Mouse (Mus musculus): ENCODE measurements around the gene Olfr545. TPM values are rescaled to one million over a fixed set of nuclear protein-coding genes. Genes with fewer than 3 reads are reported as not detected.

Olfr545 gene
- not detected in 2 replicates for polyA plus RNA-seq (2014; fragmentation: Nextera tagmentation; extraction: Ambion mirVana)

GRCm38 (mm10) chr7:102499473-102499872 lies at the start of gene Olfr545:
TSS of gene Olfr545 (minus strand) at chr7:102499573.
- Histone ChIP-seq H3K4me1 (ENCODE audit: control insufficient read depth, insufficient read depth, low read length) (no peaks in the 10 kb centered on the region), H3K36me3 (ENCODE audit: control insufficient read depth, insufficient read depth, low read length) (no peaks in the 10 kb centered on the region), H3K4me2 (replicated peaks; ENCODE audit: low read depth, low read length) (no peak within 1 kb of the TSS), H3K4me3 (ENCODE audit: low read length) (no peak within 1 kb of the TSS), H3K9me3 (ENCODE audit: control insufficient read depth, low read length) (no peaks in the 10 kb centered on the region), H3K27me3 (ENCODE audit: control insufficient read depth, insufficient read depth, low read length) (no peaks in the 10 kb centered on the region), H3K9ac (ENCODE audit: low read depth, low read length) (no peak within 1 kb of the TSS), H3K27ac (ENCODE audit: low read depth, low read length) (no peak within 1 kb of the TSS)
- WGBS: 61% methylated on average over 3 of the region's 3 CpGs
- no peak for ATAC-seq (ENCODE audit: low FRiP score, low TSS enrichment)

- Histone ChIP-seq H3K9me3 (ENCODE audit: control insufficient read depth, low read length) (no peaks in the 10 kb centered on the region), H3K4me1 (ENCODE audit: control insufficient read depth, insufficient read depth, low read length) (no peaks in the 10 kb centered on the region), H3K4me2 (replicated peaks; ENCODE audit: low read depth, low read length) (no peak overlapping the region), H3K9ac (ENCODE audit: low read depth, low read length) (no peak overlapping the region), H3K27ac (ENCODE audit: low read depth, low read length) (no peak overlapping the region), H3K4me3 (ENCODE audit: low read length) (no peak overlapping the region), H3K36me3 (ENCODE audit: control insufficient read depth, insufficient read depth, low read length) (no peaks in the 10 kb centered on the region), H3K27me3 (ENCODE audit: control insufficient read depth, insufficient read depth, low read length) (no peaks in the 10 kb centered on the region)
- WGBS: 60% methylated on average over 3 of the region's 3 CpGs
- no peak for ATAC-seq (ENCODE audit: low FRiP score, low TSS enrichment)
Observed at GRCm38 (mm10) chr7:102541251-102541650, 41.9 kb upstream of the Olfr545 start.

GRCm38 (mm10) chr7:102540596-102540995 lies 41.2 kb upstream of the Olfr545 start, which contains the start of gene Olfr548-ps1:
TSS of gene Olfr548-ps1 (plus strand) at chr7:102540896.
- no peak within 1 kb of the TSS for H3K9ac ChIP-seq (ENCODE audit: low read depth, low read length)
- H3K4me2 ChIP-seq (replicated peaks; ENCODE audit: low read depth, low read length): no peak within 1 kb of the TSS
- no peaks in the 10 kb centered on the region for H3K36me3 ChIP-seq (ENCODE audit: control insufficient read depth, insufficient read depth, low read length)
- H3K4me1 ChIP-seq (ENCODE audit: control insufficient read depth, insufficient read depth, low read length): no peaks in the 10 kb centered on the region
- H3K27me3 ChIP-seq (ENCODE audit: control insufficient read depth, insufficient read depth, low read length): no peaks in the 10 kb centered on the region
- no peak within 1 kb of the TSS for H3K4me3 ChIP-seq (ENCODE audit: low read length)
- no peak for ATAC-seq (ENCODE audit: low FRiP score, low TSS enrichment)
- WGBS: 83% methylated on average over 2 of the region's 2 CpGs
- H3K9me3 ChIP-seq (ENCODE audit: control insufficient read depth, low read length): no peaks in the 10 kb centered on the region
- no peak within 1 kb of the TSS for H3K27ac ChIP-seq (ENCODE audit: low read depth, low read length)

GRCm38 (mm10) chr7:102534449-102534848 lies 35.1 kb upstream of the Olfr545 start, which contains the start of gene Olfr547:
TSS of gene Olfr547 (plus strand) at chr7:102534749.
- no peak within 1 kb of the TSS for H3K4me2 ChIP-seq (replicated peaks; ENCODE audit: low read depth, low read length)
- H3K9ac ChIP-seq (ENCODE audit: low read depth, low read length): no peak within 1 kb of the TSS
- H3K36me3 ChIP-seq (ENCODE audit: control insufficient read depth, insufficient read depth, low read length): no peaks in the 10 kb centered on the region
- no peak within 1 kb of the TSS for H3K27ac ChIP-seq (ENCODE audit: low read depth, low read length)
- no peak within 1 kb of the TSS for H3K4me3 ChIP-seq (ENCODE audit: low read length)
- 81% methylated on average over 1 of the region's 1 CpGs for WGBS
- no peak for ATAC-seq (ENCODE audit: low FRiP score, low TSS enrichment)
- H3K4me1 ChIP-seq (ENCODE audit: control insufficient read depth, insufficient read depth, low read length): no peaks in the 10 kb centered on the region
- no peaks in the 10 kb centered on the region for H3K27me3 ChIP-seq (ENCODE audit: control insufficient read depth, insufficient read depth, low read length)
- no peaks in the 10 kb centered on the region for H3K9me3 ChIP-seq (ENCODE audit: control insufficient read depth, low read length)

- Histone ChIP-seq H3K4me1 (ENCODE audit: control insufficient read depth, insufficient read depth, low read length) (no peaks in the 10 kb centered on the region), H3K9me3 (ENCODE audit: control insufficient read depth, low read length) (no peaks in the 10 kb centered on the region), H3K36me3 (ENCODE audit: control insufficient read depth, insufficient read depth, low read length) (no peaks in the 10 kb centered on the region), H3K27ac (ENCODE audit: low read depth, low read length) (no peak overlapping the region), H3K9ac (ENCODE audit: low read depth, low read length) (no peak overlapping the region), H3K27me3 (ENCODE audit: control insufficient read depth, insufficient read depth, low read length) (no peaks in the 10 kb centered on the region), H3K4me2 (replicated peaks; ENCODE audit: low read depth, low read length) (no peak overlapping the region), H3K4me3 (ENCODE audit: low read length) (no peak overlapping the region)
- no peak for ATAC-seq (ENCODE audit: low FRiP score, low TSS enrichment)
- 84% methylated on average over 1 of the region's 1 CpGs for WGBS
Observed at GRCm38 (mm10) chr7:102529052-102529451, 29.7 kb upstream of the Olfr545 start.

- H3K4me1 ChIP-seq (ENCODE audit: control insufficient read depth, insufficient read depth, low read length): no peaks in the 10 kb centered on the region
- no peaks in the 10 kb centered on the region for H3K9me3 ChIP-seq (ENCODE audit: control insufficient read depth, low read length)
- no peak for ATAC-seq (ENCODE audit: low FRiP score, low TSS enrichment)
- no peak overlapping the region for H3K4me3 ChIP-seq (ENCODE audit: low read length)
- H3K27me3 ChIP-seq (ENCODE audit: control insufficient read depth, insufficient read depth, low read length): no peaks in the 10 kb centered on the region
- no peak overlapping the region for H3K4me2 ChIP-seq (replicated peaks; ENCODE audit: low read depth, low read length)
- H3K36me3 ChIP-seq (ENCODE audit: control insufficient read depth, insufficient read depth, low read length): no peaks in the 10 kb centered on the region
- H3K9ac ChIP-seq (ENCODE audit: low read depth, low read length): no peak overlapping the region
- H3K27ac ChIP-seq (ENCODE audit: low read depth, low read length): no peak overlapping the region
- 79% methylated on average over 2 of the region's 2 CpGs for WGBS
Observed at GRCm38 (mm10) chr7:102517051-102517335, 17.6 kb upstream of the Olfr545 start.

GRCm38 (mm10) chr7:102516261-102517050 lies 17.1 kb upstream of the Olfr545 start:
- Histone ChIP-seq H3K9ac (ENCODE audit: low read depth, low read length) (no peak overlapping the region), H3K36me3 (ENCODE audit: control insufficient read depth, insufficient read depth, low read length) (no peaks in the 10 kb centered on the region), H3K4me2 (replicated peaks; ENCODE audit: low read depth, low read length) (no peak overlapping the region), H3K27me3 (ENCODE audit: control insufficient read depth, insufficient read depth, low read length) (no peaks in the 10 kb centered on the region), H3K9me3 (ENCODE audit: control insufficient read depth, low read length) (no peaks in the 10 kb centered on the region), H3K4me1 (ENCODE audit: control insufficient read depth, insufficient read depth, low read length) (no peaks in the 10 kb centered on the region), H3K27ac (ENCODE audit: low read depth, low read length) (no peak overlapping the region), H3K4me3 (ENCODE audit: low read length) (no peak overlapping the region)
- WGBS: 78% methylated on average over 10 of the region's 10 CpGs
- ATAC-seq (ENCODE audit: low FRiP score, low TSS enrichment): no peak

- H3K4me3 ChIP-seq (ENCODE audit: low read length): no peak overlapping the region
- no peak overlapping the region for H3K4me2 ChIP-seq (replicated peaks; ENCODE audit: low read depth, low read length)
- WGBS: 69% methylated on average over 4 of the region's 4 CpGs
- H3K27ac ChIP-seq (ENCODE audit: low read depth, low read length): no peak overlapping the region
- H3K4me1 ChIP-seq (ENCODE audit: control insufficient read depth, insufficient read depth, low read length): no peaks in the 10 kb centered on the region
- H3K27me3 ChIP-seq (ENCODE audit: control insufficient read depth, insufficient read depth, low read length): no peaks in the 10 kb centered on the region
- ATAC-seq (ENCODE audit: low FRiP score, low TSS enrichment): no peak
- H3K9me3 ChIP-seq (ENCODE audit: control insufficient read depth, low read length): no peaks in the 10 kb centered on the region
- no peak overlapping the region for H3K9ac ChIP-seq (ENCODE audit: low read depth, low read length)
- H3K36me3 ChIP-seq (ENCODE audit: control insufficient read depth, insufficient read depth, low read length): no peaks in the 10 kb centered on the region
Observed at GRCm38 (mm10) chr7:102514144-102514543, 14.8 kb upstream of the Olfr545 start.

GRCm38 (mm10) chr7:102512814-102513435 lies 13.6 kb upstream of the Olfr545 start:
- Histone ChIP-seq H3K36me3 (ENCODE audit: control insufficient read depth, insufficient read depth, low read length) (no peaks in the 10 kb centered on the region), H3K9ac (ENCODE audit: low read depth, low read length) (peak overlapping the region; percentile 60), H3K4me2 (replicated peaks; ENCODE audit: low read depth, low read length) (peak overlapping the region; percentile 95), H3K9me3 (ENCODE audit: control insufficient read depth, low read length) (no peaks in the 10 kb centered on the region), H3K4me3 (ENCODE audit: low read length) (peak overlapping the region; percentile 43), H3K27me3 (ENCODE audit: control insufficient read depth, insufficient read depth, low read length) (no peaks in the 10 kb centered on the region), H3K27ac (ENCODE audit: low read depth, low read length) (no peak overlapping the region), H3K4me1 (ENCODE audit: control insufficient read depth, insufficient read depth, low read length) (no peaks in the 10 kb centered on the region)
- WGBS: under 1% methylated on average over 54 of the region's 54 CpGs
- peak; percentile 98 for ATAC-seq (ENCODE audit: low FRiP score, low TSS enrichment)

Measured in kidney, embryonic 14.5 days (tissue).